Mouse (Mus musculus) olfactory bulb, adult 2 months (tissue): ENCODE results near the gene Man2a2.

Source experiments
- CTCF ChIP-seq: fragments of 200-500 bp; IDR thresholded peaks from 2 replicates; pipeline ENCODE4 v1.5.1; 2012; ENCODE audit warnings: low read depth, mild to moderate bottlenecking, low read length, moderate library complexity; ENCODE audit not compliant: insufficient read depth
- POLR2A ChIP-seq: fragments of 200-500 bp; IDR thresholded peaks from 2 replicates; pipeline ENCODE4 v1.6.1; 2012; ENCODE audit warnings: mild to moderate bottlenecking, low read depth, low read length, moderate library complexity; ENCODE audit not compliant: insufficient read depth

GRCm38 (mm10) chr7:80375376-80376039 is 4.3 kb upstream of the Man2a2 start:
- TF ChIP-seq CTCF (no peak), POLR2A (no peak)
